Mouse (Mus musculus): Measurements from ENCODE around the gene Polr1a.
A peak's percentile ranks its signal among the peaks of the same experiment; 100 is the strongest.

Gene Polr1a

GRCm38 (mm10) chr6:71949721-71950120 lies 40.9 kb downstream of the Polr1a start:
- DNase-seq (ENCODE audit: low spot score in 2 of 2) = no peak

- peak in 1 of 2 experiments; percentile 73 for DNase-seq (ENCODE audit: low spot score in 2 of 2)
Measured at GRCm38 (mm10) chr6:71950592-71950991, 41.7 kb downstream of the Polr1a start.

GRCm38 (mm10) chr6:71951192-71951591 lies 42.3 kb downstream of the Polr1a start:
- DNase-seq (ENCODE audit: low spot score in 2 of 2) = no peak

- DNase-seq (ENCODE audit: low spot score in 2 of 2) = no peak
Measured at GRCm38 (mm10) chr6:71962119-71962518, 53.3 kb downstream of the Polr1a start.

GRCm38 (mm10) chr6:71962706-71963105 lies 53.9 kb downstream of the Polr1a start:
- no peak for DNase-seq (ENCODE audit: low spot score in 2 of 2)

- no peak for DNase-seq (ENCODE audit: low spot score in 2 of 2)
Measured at GRCm38 (mm10) chr6:71963561-71963960, 54.7 kb downstream of the Polr1a start.

- no peak for DNase-seq (ENCODE audit: low spot score in 2 of 2)
Measured at GRCm38 (mm10) chr6:71966683-71967303, 57.9 kb downstream of the Polr1a start.

GRCm38 (mm10) chr6:71967847-71968246 lies 59.0 kb downstream of the Polr1a start:
- no peak for DNase-seq (ENCODE audit: low spot score in 2 of 2)

- no peak for DNase-seq (ENCODE audit: low spot score in 2 of 2)
Measured at GRCm38 (mm10) chr6:71969459-71969858, 60.6 kb downstream of the Polr1a start.

- no peak for DNase-seq (ENCODE audit: low spot score in 2 of 2)
Measured at GRCm38 (mm10) chr6:71970154-71970553, 61.3 kb downstream of the Polr1a start.

GRCm38 (mm10) chr6:71976592-71976991 lies 67.7 kb downstream of the Polr1a start:
- DNase-seq (ENCODE audit: low spot score in 2 of 2) = no peak

- DNase-seq (ENCODE audit: low spot score in 2 of 2) = no peak
Measured at GRCm38 (mm10) chr6:71980165-71980564, 71.3 kb downstream of the Polr1a start.

- no peak for DNase-seq (ENCODE audit: low spot score in 2 of 2)
Measured at GRCm38 (mm10) chr6:71980587-71980986, 71.7 kb downstream of the Polr1a start.

- no peak for DNase-seq (ENCODE audit: low spot score in 2 of 2)
Measured at GRCm38 (mm10) chr6:71981450-71981849, 72.6 kb downstream of the Polr1a start.

- DNase-seq (ENCODE audit: low spot score in 2 of 2) = no peak
Measured at GRCm38 (mm10) chr6:71985984-71986383, 77.1 kb downstream of the Polr1a start.

GRCm38 (mm10) chr6:71987546-71988248 lies 78.8 kb downstream of the Polr1a start:
- peak in 1 of 2 experiments; percentile 20 for DNase-seq (ENCODE audit: low spot score in 2 of 2)

GRCm38 (mm10) chr6:71989647-71990351 lies 80.9 kb downstream of the Polr1a start:
- peak in 1 of 2 experiments; percentile 25 for DNase-seq (ENCODE audit: low spot score in 2 of 2)

- no peak for DNase-seq (ENCODE audit: low spot score in 2 of 2)
Measured at GRCm38 (mm10) chr6:71990371-71990837, 81.6 kb downstream of the Polr1a start.

GRCm38 (mm10) chr6:71991190-71991932 lies 82.5 kb downstream of the Polr1a start:
- DNase-seq (ENCODE audit: low spot score in 2 of 2) = no peak

GRCm38 (mm10) chr6:71991933-71992325 lies 83.1 kb downstream of the Polr1a start:
- DNase-seq (ENCODE audit: low spot score in 2 of 2) = no peak

- no peak for DNase-seq (ENCODE audit: low spot score in 2 of 2)
Measured at GRCm38 (mm10) chr6:71994004-71994403, 85.2 kb downstream of the Polr1a start.

- DNase-seq (ENCODE audit: low spot score in 2 of 2) = no peak
Measured at GRCm38 (mm10) chr6:71995081-71995480, 86.2 kb downstream of the Polr1a start.
